Mouse (Mus musculus): ENCODE measurements around the gene Kcnk16. TPM values are rescaled to one million over a fixed set of nuclear protein-coding genes. Genes with fewer than 3 reads are reported as not detected.

The Kcnk16 gene
- polyA plus RNA-seq, 1 experiment from 2014 or later: not detected

DNA sequence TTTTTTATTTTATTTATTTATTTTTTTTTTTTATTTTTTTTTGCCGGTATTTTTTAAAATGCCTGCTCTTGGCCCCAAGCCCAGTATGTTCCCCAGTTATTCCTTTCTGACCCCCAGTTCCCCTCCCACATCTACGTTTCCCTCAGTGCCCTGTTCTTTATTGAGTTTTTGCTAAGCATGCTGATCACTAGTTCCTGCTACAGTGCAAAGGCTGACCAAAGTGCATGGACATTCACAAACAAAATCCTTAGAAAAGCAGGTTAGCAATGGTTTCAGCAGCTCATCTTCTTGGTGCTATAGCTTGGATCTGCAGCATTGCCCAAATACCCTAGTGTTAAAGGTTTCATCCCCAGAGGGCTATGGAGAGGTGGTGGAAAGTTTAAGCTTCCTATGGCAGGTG lies 42.0 kb downstream of the Kcnk16 start:
- 42% methylated on average over 2 of the region's 2 CpGs for WGBS
- H3K9ac ChIP-seq: no peak overlapping the region
- no peaks in the 10 kb centered on the region for H3K36me3 ChIP-seq
- no peaks in the 10 kb centered on the region for H3K9me3 ChIP-seq
- H3K4me3 ChIP-seq: no peak overlapping the region
- ATAC-seq (ENCODE audit: low FRiP score, low read depth): no peak
- H3K27ac ChIP-seq: no peak overlapping the region
- no peaks in the 10 kb centered on the region for H3K27me3 ChIP-seq
- peaks cover 29% of the 10 kb centered on the region for H3K4me1 ChIP-seq
- no peak overlapping the region for H3K4me2 ChIP-seq (replicated peaks)

DNA sequence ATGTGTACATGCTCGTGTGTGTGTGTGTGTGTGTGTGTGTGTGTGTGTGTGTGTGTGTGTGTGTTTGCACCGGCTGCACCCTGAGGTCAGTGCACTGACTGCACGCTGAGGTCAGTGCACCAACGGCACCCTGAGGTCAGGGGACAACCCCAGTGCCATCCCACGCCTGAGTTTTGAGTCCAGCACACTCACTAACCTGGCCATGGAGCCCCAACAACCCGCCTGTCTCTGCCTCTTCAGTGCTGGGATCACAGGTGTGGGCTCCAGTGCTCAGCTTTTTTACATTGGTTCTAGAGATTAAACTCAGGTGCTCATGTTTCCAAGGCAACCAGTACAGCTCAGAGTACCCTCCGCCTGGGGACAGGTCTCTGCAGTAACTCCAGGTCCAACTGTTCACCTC lies 42.5 kb downstream of the Kcnk16 start:
- peaks cover 29% of the 10 kb centered on the region for H3K4me1 ChIP-seq
- H3K9ac ChIP-seq: no peak overlapping the region
- WGBS: 58% methylated on average over 7 of the region's 7 CpGs
- no peak overlapping the region for H3K4me2 ChIP-seq (replicated peaks)
- no peak overlapping the region for H3K4me3 ChIP-seq
- no peaks in the 10 kb centered on the region for H3K27me3 ChIP-seq
- H3K9me3 ChIP-seq: no peaks in the 10 kb centered on the region
- H3K36me3 ChIP-seq: no peaks in the 10 kb centered on the region
- no peak overlapping the region for H3K27ac ChIP-seq
- no peak for ATAC-seq (ENCODE audit: low FRiP score, low read depth)

DNA sequence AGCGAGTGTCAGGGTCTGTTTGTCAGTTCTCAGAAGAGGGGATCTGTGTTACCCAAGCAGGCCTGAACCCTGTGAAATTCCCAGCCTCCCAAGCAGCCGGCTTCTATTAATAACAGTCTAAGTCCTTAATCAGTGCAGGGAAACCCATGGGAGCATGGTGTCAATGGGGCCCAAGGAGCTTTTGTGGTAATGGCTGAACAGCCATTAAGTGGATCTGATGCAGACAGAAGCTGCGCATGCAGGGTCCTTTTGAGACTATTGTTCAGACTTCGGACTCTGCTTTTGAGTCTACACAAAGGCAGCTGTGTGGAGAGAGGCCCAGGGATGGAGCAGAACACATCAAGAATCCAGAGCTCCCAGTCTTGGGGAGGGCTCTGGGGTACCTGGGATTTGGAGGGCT lies 43.5 kb downstream of the Kcnk16 start:
- H3K27me3 ChIP-seq: no peaks in the 10 kb centered on the region
- no peak overlapping the region for H3K9ac ChIP-seq
- no peaks in the 10 kb centered on the region for H3K36me3 ChIP-seq
- no peak overlapping the region for H3K27ac ChIP-seq
- H3K4me2 ChIP-seq (replicated peaks): no peak overlapping the region
- ATAC-seq (ENCODE audit: low FRiP score, low read depth): no peak
- no peak overlapping the region for H3K4me3 ChIP-seq
- no peaks in the 10 kb centered on the region for H3K9me3 ChIP-seq
- H3K4me1 ChIP-seq: peaks cover 29% of the 10 kb centered on the region
- WGBS: 53% methylated on average over 4 of the region's 4 CpGs

DNA sequence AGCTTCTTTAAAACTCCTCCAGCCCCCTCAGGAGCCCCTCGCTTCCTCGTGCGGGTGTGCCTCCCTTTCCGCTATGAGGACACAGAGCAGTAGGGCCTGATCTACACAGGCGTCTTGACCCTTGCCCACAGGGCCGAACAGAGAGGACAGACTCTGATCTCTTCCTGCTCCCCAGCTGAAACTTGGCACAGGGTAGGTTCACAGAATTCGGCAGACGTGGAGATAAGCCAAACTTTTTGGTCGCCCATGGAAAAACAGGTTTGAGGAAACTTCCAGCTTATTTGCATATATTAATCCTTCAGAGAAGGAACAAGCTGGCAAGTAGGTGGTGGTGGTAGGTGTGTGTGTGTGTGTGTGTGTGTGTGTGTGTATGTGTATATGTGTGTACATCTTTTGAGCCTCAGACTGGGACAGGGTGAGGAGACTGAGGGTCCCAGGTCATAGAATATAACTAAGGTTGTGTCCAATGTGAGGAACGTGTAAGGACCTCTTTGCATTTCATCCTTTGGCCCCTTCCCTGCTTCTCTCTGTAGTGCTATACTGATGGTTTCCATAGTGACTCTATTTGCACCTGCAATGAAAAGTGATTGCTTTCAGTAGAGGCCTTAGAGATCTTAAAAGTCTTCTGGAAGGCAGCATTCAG lies 44.3 kb downstream of the Kcnk16 start:
- no peak for ATAC-seq (ENCODE audit: low FRiP score, low read depth)
- H3K27me3 ChIP-seq: no peaks in the 10 kb centered on the region
- H3K27ac ChIP-seq: no peak overlapping the region
- peaks cover 22% of the 10 kb centered on the region for H3K4me1 ChIP-seq
- no peak overlapping the region for H3K4me2 ChIP-seq (replicated peaks)
- 78% methylated on average over 10 of the region's 10 CpGs for WGBS
- H3K4me3 ChIP-seq: no peak overlapping the region
- no peaks in the 10 kb centered on the region for H3K9me3 ChIP-seq
- H3K36me3 ChIP-seq: no peaks in the 10 kb centered on the region
- no peak overlapping the region for H3K9ac ChIP-seq

DNA sequence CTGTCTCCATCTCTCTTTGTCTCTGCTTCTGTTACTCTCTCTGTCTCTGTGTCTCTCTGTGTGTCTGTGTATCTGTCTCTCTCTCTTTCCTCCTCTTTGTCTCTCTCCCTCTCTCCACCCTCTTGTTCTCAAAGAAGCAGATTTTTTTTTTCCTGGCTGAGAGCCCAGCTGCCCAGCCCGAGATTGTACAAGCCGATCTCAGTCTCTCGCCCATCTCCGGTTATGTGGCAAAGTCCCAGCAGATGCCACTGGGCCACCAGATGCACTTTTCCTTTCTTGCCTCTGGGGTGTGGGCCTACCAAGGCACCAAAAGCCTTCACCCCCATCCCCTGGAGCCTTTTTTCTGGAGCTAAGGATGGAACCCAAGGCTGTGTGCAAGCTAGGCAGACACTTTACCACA lies 44.8 kb downstream of the Kcnk16 start:
- ATAC-seq (ENCODE audit: low FRiP score, low read depth): no peak
- H3K4me1 ChIP-seq: peaks cover 19% of the 10 kb centered on the region
- H3K27me3 ChIP-seq: no peaks in the 10 kb centered on the region
- H3K9me3 ChIP-seq: no peaks in the 10 kb centered on the region
- no peak overlapping the region for H3K9ac ChIP-seq
- no peak overlapping the region for H3K4me3 ChIP-seq
- H3K36me3 ChIP-seq: no peaks in the 10 kb centered on the region
- H3K4me2 ChIP-seq (replicated peaks): no peak overlapping the region
- WGBS: 66% methylated on average over 4 of the region's 4 CpGs
- H3K27ac ChIP-seq: no peak overlapping the region

DNA sequence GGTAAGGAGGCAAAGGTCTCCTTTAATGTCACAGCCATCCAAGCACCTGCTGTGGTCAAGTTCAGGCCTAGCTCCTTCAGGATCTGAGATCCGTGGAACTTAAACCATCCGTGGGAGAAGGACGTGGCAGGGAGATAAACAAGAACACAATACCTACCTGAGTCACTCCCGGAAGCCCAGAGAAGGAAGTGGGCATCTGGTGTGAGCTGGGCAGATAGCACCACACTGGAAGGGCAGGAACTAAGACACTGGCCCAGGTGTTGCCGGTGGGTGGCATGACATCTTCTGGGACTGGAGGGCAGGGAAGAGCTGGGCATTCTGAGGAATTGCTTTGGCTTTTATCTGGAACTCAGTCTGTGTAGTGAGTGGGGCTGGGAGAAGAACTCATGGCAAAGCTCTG lies 45.7 kb downstream of the Kcnk16 start:
- Histone ChIP-seq H3K27ac (no peak overlapping the region), H3K4me3 (no peak overlapping the region), H3K9me3 (no peaks in the 10 kb centered on the region), H3K36me3 (no peaks in the 10 kb centered on the region), H3K4me1 (peaks cover 16% of the 10 kb centered on the region), H3K9ac (no peak overlapping the region), H3K4me2 (replicated peaks) (no peak overlapping the region), H3K27me3 (no peaks in the 10 kb centered on the region)
- ATAC-seq (ENCODE audit: low FRiP score, low read depth): no peak
- WGBS: 94% methylated on average over 5 of the region's 5 CpGs

DNA sequence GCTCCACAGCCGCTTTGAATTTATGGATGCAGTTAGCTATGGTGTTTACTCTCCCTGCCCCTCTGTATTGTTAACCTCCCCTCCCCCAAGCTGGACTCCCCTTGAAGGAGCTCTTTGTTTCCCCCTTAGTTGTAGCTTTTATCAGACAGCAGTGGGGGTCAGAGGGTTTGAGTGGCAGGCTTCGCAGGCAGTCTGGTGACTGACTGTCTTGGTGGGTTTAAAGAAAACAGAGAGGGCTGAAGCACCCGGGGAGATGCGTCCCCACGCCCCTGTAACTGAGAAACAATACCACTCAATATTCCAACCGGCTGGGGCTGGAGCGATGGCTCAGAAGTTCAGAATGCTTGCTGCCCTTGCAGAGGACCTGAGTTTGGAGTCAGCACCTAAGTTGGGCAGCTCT lies 47.9 kb downstream of the Kcnk16 start:
- Histone ChIP-seq H3K4me1 (0 out of 2 replicates have a peak, but pooled peaks cover 6% of the 10 kb centered on the region), H3K9me3 (no peaks in the 10 kb centered on the region), H3K36me3 (no peaks in the 10 kb centered on the region), H3K9ac (no peak overlapping the region), H3K27me3 (no peaks in the 10 kb centered on the region), H3K4me2 (replicated peaks) (no peak overlapping the region), H3K27ac (no peak overlapping the region), H3K4me3 (no peak overlapping the region)
- 78% methylated on average over 7 of the region's 7 CpGs for WGBS
- no peak for ATAC-seq (ENCODE audit: low FRiP score, low read depth)

DNA sequence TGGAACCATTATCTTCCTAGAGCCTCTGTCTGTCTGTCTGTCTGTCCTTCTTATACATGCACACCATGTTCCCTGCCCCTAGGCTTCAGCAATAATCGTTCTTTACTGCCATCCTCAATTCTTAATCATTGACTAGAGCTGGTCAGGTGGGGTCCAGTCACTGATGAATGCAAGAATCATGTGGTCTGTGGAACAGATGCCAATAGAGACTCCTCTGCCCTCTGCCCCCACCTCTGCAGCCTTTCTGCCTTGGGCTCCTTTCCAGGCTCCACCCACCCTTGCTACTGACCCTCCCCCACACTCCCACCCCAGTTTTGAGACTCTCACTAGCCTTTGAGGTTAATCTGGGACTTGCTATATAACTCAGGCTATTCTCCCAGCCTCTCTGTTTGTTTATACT lies 49.1 kb downstream of the Kcnk16 start:
- no peak for ATAC-seq (ENCODE audit: low FRiP score, low read depth)
- no peaks in the 10 kb centered on the region for H3K9me3 ChIP-seq
- no peaks in the 10 kb centered on the region for H3K4me1 ChIP-seq
- no peak overlapping the region for H3K4me2 ChIP-seq (replicated peaks)
- no peak overlapping the region for H3K27ac ChIP-seq
- 67% methylated on average over 1 of the region's 1 CpGs for WGBS
- H3K27me3 ChIP-seq: no peaks in the 10 kb centered on the region
- no peak overlapping the region for H3K4me3 ChIP-seq
- H3K9ac ChIP-seq: no peak overlapping the region
- H3K36me3 ChIP-seq: no peaks in the 10 kb centered on the region

DNA sequence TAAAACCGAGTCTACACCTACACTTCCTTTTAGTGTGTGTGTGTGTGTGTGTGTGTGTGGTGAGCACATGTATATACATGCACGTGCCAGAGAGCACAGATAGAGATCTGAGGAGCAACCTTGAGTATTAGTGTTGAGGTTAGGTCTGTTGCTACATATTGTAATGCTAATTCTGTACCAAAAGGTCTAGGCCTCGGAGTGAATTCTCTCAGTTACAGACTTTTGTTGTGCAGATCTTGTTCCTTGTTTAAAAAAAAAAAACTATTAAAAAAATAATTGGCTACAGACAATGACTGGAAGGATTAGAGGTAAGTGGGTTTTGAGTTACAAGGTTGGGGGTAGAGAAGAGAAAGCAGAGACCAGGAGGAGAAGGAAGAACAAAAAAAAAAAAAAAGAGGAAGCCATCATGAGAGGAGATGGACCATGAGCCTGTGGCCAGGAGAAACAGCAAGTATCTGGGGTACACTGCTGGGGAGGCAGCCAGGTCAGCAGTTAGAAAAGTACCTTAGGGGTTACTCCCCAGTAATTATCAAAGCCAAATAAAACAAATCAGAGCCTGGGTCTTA lies 51.6 kb downstream of the Kcnk16 start:
- Histone ChIP-seq H3K27ac (no peak overlapping the region), H3K36me3 (no peaks in the 10 kb centered on the region), H3K4me3 (no peak overlapping the region), H3K4me1 (no peaks in the 10 kb centered on the region), H3K9ac (no peak overlapping the region), H3K4me2 (replicated peaks) (no peak overlapping the region), H3K9me3 (no peaks in the 10 kb centered on the region), H3K27me3 (no peaks in the 10 kb centered on the region)
- 55% methylated on average over 3 of the region's 3 CpGs for WGBS
- ATAC-seq (ENCODE audit: low FRiP score, low read depth): no peak

DNA sequence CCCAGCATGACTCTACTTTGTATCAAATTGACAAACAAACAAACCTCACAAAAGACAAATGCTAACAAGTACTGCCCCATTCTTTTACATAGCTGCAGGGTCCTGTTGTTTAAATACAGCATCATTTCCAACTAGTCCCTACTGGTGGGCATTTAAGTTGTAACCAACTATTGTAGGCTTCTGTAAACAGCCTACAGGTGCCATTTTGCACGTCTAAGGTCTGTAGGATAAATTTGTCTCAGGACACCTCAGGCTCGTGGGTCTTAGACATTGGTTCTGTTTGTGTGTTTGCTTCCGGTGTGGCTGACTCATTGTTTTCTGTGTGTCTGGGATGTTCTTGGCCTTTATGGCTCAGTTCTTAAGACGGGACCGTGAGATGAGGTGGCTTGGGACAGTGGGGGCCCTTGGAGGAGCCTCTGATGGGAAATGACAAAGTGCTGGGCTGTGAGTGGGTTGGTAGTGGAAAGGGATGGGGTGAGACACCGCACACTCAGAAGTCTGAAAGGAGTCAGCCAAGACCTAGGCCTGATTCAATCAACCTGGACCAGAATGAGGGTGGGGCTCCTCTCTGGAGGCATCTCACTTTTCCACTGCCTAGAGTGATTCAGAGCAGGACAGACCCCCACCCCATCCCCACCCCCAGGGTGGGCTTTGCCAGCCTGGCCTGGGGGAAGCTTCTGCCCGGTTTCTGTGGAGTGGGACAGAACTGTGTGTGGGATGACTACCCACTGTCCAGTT lies 52.3 kb downstream of the Kcnk16 start:
- WGBS: 86% methylated on average over 7 of the region's 7 CpGs
- Histone ChIP-seq H3K4me2 (replicated peaks) (no peak overlapping the region), H3K36me3 (no peaks in the 10 kb centered on the region), H3K9me3 (no peaks in the 10 kb centered on the region), H3K27ac (no peak overlapping the region), H3K9ac (no peak overlapping the region), H3K27me3 (no peaks in the 10 kb centered on the region), H3K4me1 (no peaks in the 10 kb centered on the region), H3K4me3 (no peak overlapping the region)
- ATAC-seq (ENCODE audit: low FRiP score, low read depth): no peak

DNA sequence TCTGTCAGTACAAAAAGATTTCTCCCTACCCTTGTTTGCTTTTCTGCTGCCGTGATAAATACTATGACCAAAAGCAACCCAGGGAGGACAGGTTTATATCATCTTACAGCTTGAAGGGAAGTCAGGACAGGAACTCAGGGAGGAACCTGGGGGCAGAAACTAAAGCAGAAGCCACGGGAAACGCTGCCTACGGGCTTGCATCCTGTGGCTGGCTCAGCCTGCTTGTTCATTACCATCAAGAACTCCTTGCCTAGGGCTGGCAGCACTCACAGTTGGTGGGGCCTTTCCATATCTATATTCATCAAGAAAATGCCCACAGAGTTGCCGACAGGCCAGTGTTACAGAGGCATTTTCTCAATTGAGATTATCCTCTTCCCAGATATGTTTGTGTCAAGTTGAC lies 53.2 kb downstream of the Kcnk16 start:
- WGBS: 54% methylated on average over 5 of the region's 5 CpGs

DNA sequence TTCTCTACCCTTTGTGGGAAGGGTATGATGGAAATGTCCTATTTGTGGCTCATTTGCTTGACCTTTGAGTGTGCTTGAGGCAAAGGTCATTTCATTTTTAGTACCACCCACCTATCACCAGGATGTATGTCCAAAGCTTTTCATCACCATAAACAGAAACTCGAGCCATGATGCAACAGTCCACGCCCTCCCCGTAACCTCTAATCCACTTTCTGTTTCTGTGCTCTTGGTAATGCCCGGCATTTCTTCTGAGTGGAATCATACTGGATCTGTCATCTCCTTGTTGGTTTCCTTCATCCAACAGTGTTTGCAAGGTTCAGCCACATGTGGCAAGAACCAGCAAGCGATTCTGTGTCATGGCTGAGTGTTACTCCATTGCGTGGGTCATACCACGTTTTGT lies 54.9 kb downstream of the Kcnk16 start:
- Histone ChIP-seq H3K27ac (no peak overlapping the region), H3K4me2 (replicated peaks) (no peak overlapping the region), H3K9ac (no peak overlapping the region), H3K4me1 (no peaks in the 10 kb centered on the region), H3K4me3 (no peak overlapping the region), H3K27me3 (no peaks in the 10 kb centered on the region), H3K9me3 (no peaks in the 10 kb centered on the region), H3K36me3 (no peaks in the 10 kb centered on the region)
- WGBS: 80% methylated on average over 7 of the region's 7 CpGs
- no peak for ATAC-seq (ENCODE audit: low FRiP score, low read depth)

More for the DNA sequence above, 53.2 kb downstream of the Kcnk16 start:
- Histone ChIP-seq H3K4me1 (no peaks in the 10 kb centered on the region), H3K4me3 (no peak overlapping the region), H3K36me3 (no peaks in the 10 kb centered on the region), H3K27me3 (no peaks in the 10 kb centered on the region), H3K9me3 (no peaks in the 10 kb centered on the region), H3K27ac (no peak overlapping the region), H3K4me2 (replicated peaks) (no peak overlapping the region), H3K9ac (no peak overlapping the region)
- ATAC-seq (ENCODE audit: low FRiP score, low read depth): no peak
